Mouse (Mus musculus) inflammation-experienced regulatory T-cells, adult 16 weeks (primary cell): ENCODE results near the gene Fam19a1. TPM values are rescaled to one million over a fixed set of nuclear protein-coding genes. Genes with fewer than 3 reads are reported as not detected.

Source experiments
- polyA plus RNA-seq: library from polyadenylated mRNA; unstranded; fragments of 100-300 nt; shearing (Covaris generic); gene quantifications from one replicate; pipeline ENCODE4 v1.2.1, GENCODE M21; 2017

Gene Fam19a1
- polyA plus RNA-seq = not detected

DNA sequence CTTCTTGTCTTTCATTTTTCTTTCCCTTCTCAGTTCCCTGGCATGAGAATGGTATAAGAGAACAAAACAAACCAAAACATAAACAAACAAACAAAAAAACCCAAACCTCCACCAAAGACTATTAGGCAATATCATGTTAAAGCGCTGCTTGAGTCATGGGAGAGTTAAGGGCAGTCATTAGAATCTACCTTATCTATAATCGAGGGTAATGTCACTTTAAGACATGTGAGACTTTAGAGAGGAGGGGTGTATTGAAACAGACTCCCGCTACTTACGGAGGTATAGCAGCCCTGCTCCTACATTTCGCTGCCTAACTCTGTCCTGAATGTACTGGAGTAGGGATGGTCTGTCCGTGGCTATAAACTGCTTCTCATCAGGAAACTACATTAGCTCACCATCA lies at the start of gene Fam19a1:
TSS of gene Fam19a1 (plus strand) at position 301 of the 400 bp plus-strand sequence.

DNA sequence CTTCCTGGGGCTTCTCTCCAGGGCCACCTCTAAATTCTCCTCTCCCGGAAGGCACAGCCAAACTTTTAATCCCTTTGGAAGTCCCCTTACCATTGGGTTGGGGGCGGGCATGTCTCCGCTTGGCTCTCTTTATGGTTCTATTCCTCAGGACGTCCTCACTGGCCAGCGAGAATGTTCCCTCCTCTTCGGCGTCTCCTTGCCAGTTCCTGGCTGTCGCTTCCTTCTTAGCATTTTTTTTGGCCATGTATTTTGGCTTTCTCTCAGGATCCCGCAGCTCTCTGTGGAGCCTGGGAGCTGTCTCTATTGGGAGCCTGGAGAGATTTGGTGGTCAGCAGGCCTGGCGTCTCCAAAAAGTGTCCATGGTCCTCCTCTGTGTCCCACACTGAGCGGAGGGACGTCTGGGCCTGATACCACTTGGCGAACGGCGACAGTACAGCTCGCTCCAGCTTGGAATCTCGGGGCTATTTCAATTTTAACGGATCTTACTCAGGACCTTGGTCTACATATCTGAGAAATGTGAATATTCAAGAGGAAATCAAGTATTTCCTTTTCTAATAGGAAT lies 52.9 kb downstream of the Fam19a1 start, which contains the start of gene 1700123L14Rik:
TSS of gene 1700123L14Rik (minus strand) at position 426 of the 562 bp plus-strand sequence.

Other genes starting within 250 kb of the Fam19a1 start
- gene 1700123L14Rik, start 53.1 kb downstream of the Fam19a1 start, polyA plus RNA-seq = not detected